Mouse (Mus musculus): ENCODE measurements around the gene Nfatc3. TPM values are rescaled to one million over a fixed set of nuclear protein-coding genes. Genes with fewer than 3 reads are reported as not detected.

Nfatc3 gene
- total RNA-seq, 2 experiments from 2014 or later, result 37.3 to 48.0 TPM

GRCm38 (mm10) chr8:106146014-106146413, 87.4 kb downstream of the Nfatc3 start:
- DNase-seq, result no peak

- DNase-seq, result peak; percentile 82 to 87
Measured at GRCm38 (mm10) chr8:106147868-106148565, 89.4 kb downstream of the Nfatc3 start.

GRCm38 (mm10) chr8:106149025-106149424, 90.4 kb downstream of the Nfatc3 start:
- DNase-seq, result peak in 1 of 2 experiments; percentile 30

GRCm38 (mm10) chr8:106149801-106150652, 91.4 kb downstream of the Nfatc3 start, which contains the start of gene Pla2g15:
TSS of gene Pla2g15 (plus strand) at chr8:106150399.
- peak; percentile 95 to 96 for DNase-seq

- no peak for DNase-seq
Measured at GRCm38 (mm10) chr8:106150653-106151000, 92.0 kb downstream of the Nfatc3 start.

GRCm38 (mm10) chr8:106151041-106151440, 92.4 kb downstream of the Nfatc3 start:
- DNase-seq, result no peak

GRCm38 (mm10) chr8:106152876-106153275, 94.2 kb downstream of the Nfatc3 start:
- DNase-seq, result no peak

- no peak for DNase-seq
Measured at GRCm38 (mm10) chr8:106157419-106157818, 98.8 kb downstream of the Nfatc3 start.

GRCm38 (mm10) chr8:106158381-106158780, 99.7 kb downstream of the Nfatc3 start:
- no peak for DNase-seq

GRCm38 (mm10) chr8:106159876-106160275, 101.2 kb downstream of the Nfatc3 start:
- no peak for DNase-seq

- DNase-seq, result peak in 1 of 2 experiments; percentile 20
Measured at GRCm38 (mm10) chr8:106163251-106163650, 104.6 kb downstream of the Nfatc3 start.

- DNase-seq, result peak; percentile 70 to 78
Measured at GRCm38 (mm10) chr8:106165460-106165859, 106.8 kb downstream of the Nfatc3 start.

- peak; percentile 90 to 95 for DNase-seq
Measured at GRCm38 (mm10) chr8:106168356-106169016, 109.8 kb downstream of the Nfatc3 start, which contains the start of gene Slc7a6. TSS of gene Slc7a6 (plus strand) at chr8:106168857.

- peak; percentile 42 to 48 for DNase-seq
Measured at GRCm38 (mm10) chr8:106169017-106169933, 110.6 kb downstream of the Nfatc3 start.

- DNase-seq, result no peak
Measured at GRCm38 (mm10) chr8:106169934-106170480, 111.4 kb downstream of the Nfatc3 start.

- DNase-seq, result no peak
Measured at GRCm38 (mm10) chr8:106173566-106173965, 114.9 kb downstream of the Nfatc3 start.

- no peak for DNase-seq
Measured at GRCm38 (mm10) chr8:106176891-106177290, 118.3 kb downstream of the Nfatc3 start.

GRCm38 (mm10) chr8:106177594-106177993, 119.0 kb downstream of the Nfatc3 start:
- no peak for DNase-seq

GRCm38 (mm10) chr8:106178428-106178827, 119.8 kb downstream of the Nfatc3 start:
- no peak for DNase-seq
